Mouse (Mus musculus) MEL (cell line): ENCODE measurements around the gene Gdi1. TPM values are rescaled to one million over a fixed set of nuclear protein-coding genes. Genes with fewer than 3 reads are reported as not detected.

ENCODE experiments used
- DNase-seq: peaks from one replicate; pipeline ENCODE4 v3.0.0; 2011; ENCODE audit warnings: low read depth, low spot score
- H3K27ac ChIP-seq: 2 replicates; pipeline ENCODE4 v1.5.1; 2012; ENCODE audit warnings: low read depth, mild to moderate bottlenecking, control low read depth, low read length, moderate library complexity; ENCODE audit not compliant: control insufficient read depth
- H3K27me3 ChIP-seq, 2 experiments: fragments of 150-350 bp in 1 of 2; sonication (generic) in 1 of 2; 2 replicates each; pipeline ENCODE4 v1.6.1; 2012; ENCODE audit warnings: low read length in 2 of 2, mild to moderate bottlenecking in 2 of 2, improper control_type of control experiment in 1 of 2, moderate library complexity in 1 of 2; ENCODE audit not compliant: insufficient read depth in 2 of 2, control insufficient read depth in 1 of 2
- H3K36me3 ChIP-seq, 2 experiments: 2 replicates each; pipeline ENCODE4 v1.6.1; 2012 to 2014; ENCODE audit warnings: low read length in 2 of 2, improper control_type of control experiment in 1 of 2, inconsistent platforms in 1 of 2, mild to moderate bottlenecking in 1 of 2; ENCODE audit not compliant: insufficient read depth in 2 of 2, control insufficient read depth in 1 of 2
- H3K4me1 ChIP-seq, 2 experiments: fragments of 150-350 bp in 1 of 2; sonication (generic) in 1 of 2; 2 replicates each; pipeline ENCODE4 v1.6.1; 2012; ENCODE audit warnings: low read length in 2 of 2, improper control_type of control experiment in 1 of 2, mild to moderate bottlenecking in 1 of 2; ENCODE audit not compliant: insufficient read depth in 2 of 2, control insufficient read depth in 1 of 2
- H3K4me3 ChIP-seq, 2 experiments: fragments of 150-350 bp in 1 of 2; sonication (generic) in 1 of 2; 2 replicates each; pipeline ENCODE4 v1.5.1; 2012; ENCODE audit warnings: low read depth in 2 of 2, low read length in 2 of 2, mild to moderate bottlenecking in 2 of 2, moderate library complexity in 2 of 2, control low read depth in 1 of 2, improper control_type of control experiment in 1 of 2; ENCODE audit not compliant: control insufficient read depth in 1 of 2, insufficient read depth in 1 of 2
- H3K79me2 ChIP-seq: 2 replicates; pipeline ENCODE4 v1.6.1; 2012; ENCODE audit warnings: mild to moderate bottlenecking, low read length, moderate library complexity; ENCODE audit not compliant: control insufficient read depth, poor library complexity, insufficient read depth
- H3K9ac ChIP-seq: 2 replicates; pipeline ENCODE4 v1.6.1; 2012; ENCODE audit warnings: low read depth, mild to moderate bottlenecking, control low read depth, low read length, moderate library complexity; ENCODE audit not compliant: control insufficient read depth, poor library complexity, severe bottlenecking
- H3K9me3 ChIP-seq: fragments of 150-350 bp; sonication (generic); replicated peaks from 2 replicates; pipeline ENCODE4 v1.6.1; 2012; ENCODE audit warnings: mild to moderate bottlenecking, low read length, improper control_type of control experiment, moderate library complexity; ENCODE audit not compliant: insufficient read depth
- BHLHE40 ChIP-seq: IDR thresholded peaks from 2 replicates; pipeline ENCODE4 v1.6.1; 2012; ENCODE audit warnings: low read depth, mild to moderate bottlenecking, inconsistent platforms, low read length, improper control_type of control experiment, borderline replicate concordance
- CHD1 ChIP-seq: IDR thresholded peaks from 2 replicates; pipeline ENCODE4 v1.6.1; 2012; ENCODE audit warnings: low read depth, mild to moderate bottlenecking, inconsistent platforms, low read length, improper control_type of control experiment
- CHD2 ChIP-seq: IDR thresholded peaks from 2 replicates; pipeline ENCODE4 v1.6.1; 2011; ENCODE audit warnings: low read length, improper control_type of control experiment
- E2F4 ChIP-seq: IDR thresholded peaks from 2 replicates; pipeline ENCODE4 v1.6.1; 2011; ENCODE audit warnings: low read depth, low read length, improper control_type of control experiment, borderline replicate concordance
- ELF1 ChIP-seq: IDR thresholded peaks from 2 replicates; pipeline ENCODE4 v1.6.1; 2014; ENCODE audit warnings: low read depth, mild to moderate bottlenecking, inconsistent platforms, low read length, improper control_type of control experiment, moderate library complexity
- EP300 ChIP-seq, 2 experiments: IDR thresholded peaks; 2 replicates each; pipeline ENCODE4 v1.6.1; 2011; ENCODE audit warnings: improper control_type of control experiment in 2 of 2, low read length in 2 of 2, low read depth in 1 of 2, mild to moderate bottlenecking in 1 of 2
- GABPA ChIP-seq: IDR thresholded peaks from 2 replicates; pipeline ENCODE4 v1.6.1; 2012; ENCODE audit warnings: low read depth, mild to moderate bottlenecking, inconsistent platforms, low read length, improper control_type of control experiment, moderate library complexity
- GATA1 ChIP-seq: IDR thresholded peaks from 2 replicates; pipeline ENCODE4 v1.6.1; 2011; ENCODE audit warnings: low read depth, low read length, improper control_type of control experiment
- HCFC1 ChIP-seq: IDR thresholded peaks from 2 replicates; pipeline ENCODE4 v1.6.1; 2012; ENCODE audit warnings: low read depth, mild to moderate bottlenecking, inconsistent platforms, low read length, improper control_type of control experiment, moderate library complexity
- JUND ChIP-seq: IDR thresholded peaks from 2 replicates; pipeline ENCODE4 v1.6.1; 2011; ENCODE audit warnings: low read depth, mild to moderate bottlenecking, improper control_type of control experiment, low read length
- KAT2A ChIP-seq: conservative IDR thresholded peaks from 2 replicates; pipeline ENCODE4 v1.6.1; 2012; ENCODE audit warnings: low read depth, low read length, improper control_type of control experiment, inconsistent platforms
- MAFK ChIP-seq: IDR thresholded peaks from 2 replicates; pipeline ENCODE4 v1.6.1; 2011; ENCODE audit warnings: low read depth, mild to moderate bottlenecking, low read length, improper control_type of control experiment, borderline replicate concordance
- MAX ChIP-seq: IDR thresholded peaks from 2 replicates; pipeline ENCODE4 v1.6.1; 2011; ENCODE audit warnings: low read length, improper control_type of control experiment
- MAZ ChIP-seq: IDR thresholded peaks from 2 replicates; pipeline ENCODE4 v1.6.1; 2012; ENCODE audit warnings: low read depth, mild to moderate bottlenecking, inconsistent platforms, low read length, improper control_type of control experiment
- MEF2A ChIP-seq: IDR thresholded peaks from 2 replicates; pipeline ENCODE4 v1.6.1; 2014; ENCODE audit warnings: low read depth, mild to moderate bottlenecking, inconsistent platforms, low read length, improper control_type of control experiment; ENCODE audit not compliant: poor library complexity, insufficient replicate concordance, severe bottlenecking; ENCODE audit errors: extremely low read depth
- MXI1 ChIP-seq: IDR thresholded peaks from 2 replicates; pipeline ENCODE4 v1.6.1; 2011; ENCODE audit warnings: mild to moderate bottlenecking, low read depth, low read length, improper control_type of control experiment
- MYB ChIP-seq: IDR thresholded peaks from 2 replicates; pipeline ENCODE4 v1.6.1; 2011; ENCODE audit warnings: mild to moderate bottlenecking, low read depth, low read length, improper control_type of control experiment
- MYC ChIP-seq: IDR thresholded peaks from 2 replicates; pipeline ENCODE4 v1.6.1; 2011; ENCODE audit warnings: low read depth, mild to moderate bottlenecking, low read length, improper control_type of control experiment, moderate library complexity
- NELFE ChIP-seq: IDR thresholded peaks from 2 replicates; pipeline ENCODE4 v1.6.1; 2011; ENCODE audit warnings: low read depth, low read length, improper control_type of control experiment
- POLR2A ChIP-seq, 2 experiments: IDR thresholded peaks; 2 replicates each; pipeline ENCODE4 v1.6.1; 2011 to 2012; ENCODE audit warnings: low read length in 2 of 2, mild to moderate bottlenecking in 2 of 2, control low read depth in 1 of 2, improper control_type of control experiment in 1 of 2, low read depth in 1 of 2, moderate library complexity in 1 of 2; ENCODE audit not compliant: control insufficient read depth in 1 of 2, insufficient read depth in 1 of 2, poor library complexity in 1 of 2
- POLR2AphosphoS2 ChIP-seq: IDR thresholded peaks from 2 replicates; pipeline ENCODE4 v1.6.1; 2011; ENCODE audit warnings: low read length, improper control_type of control experiment
- POLR2AphosphoS5 ChIP-seq: IDR thresholded peaks from 2 replicates; pipeline ENCODE4 v1.6.1; 2012; ENCODE audit warnings: low read depth, borderline replicate concordance, mild to moderate bottlenecking, inconsistent platforms, low read length, moderate library complexity, mixed read lengths
- RAD21 ChIP-seq: IDR thresholded peaks from 2 replicates; pipeline ENCODE4 v1.6.1; 2011; ENCODE audit warnings: mild to moderate bottlenecking, low read depth, low read length, improper control_type of control experiment
- RCOR1 ChIP-seq: IDR thresholded peaks from 2 replicates; pipeline ENCODE4 v1.6.1; 2012; ENCODE audit warnings: low read depth, mild to moderate bottlenecking, inconsistent platforms, low read length, improper control_type of control experiment
- SIN3A ChIP-seq: IDR thresholded peaks from 2 replicates; pipeline ENCODE4 v1.6.1; 2012; ENCODE audit warnings: low read length, improper control_type of control experiment, inconsistent platforms
- SMC3 ChIP-seq: IDR thresholded peaks from 2 replicates; pipeline ENCODE4 v1.6.1; 2011; ENCODE audit warnings: low read depth, low read length, improper control_type of control experiment
- TAL1 ChIP-seq: IDR thresholded peaks from 2 replicates; pipeline ENCODE4 v1.6.1; 2012; ENCODE audit warnings: mild to moderate bottlenecking, inconsistent platforms, low read length, moderate library complexity, mixed read lengths
- TBP ChIP-seq: IDR thresholded peaks from 2 replicates; pipeline ENCODE4 v1.8.0; 2011; ENCODE audit warnings: low read depth, low read length, improper control_type of control experiment
- TCF12 ChIP-seq: IDR thresholded peaks from 2 replicates; pipeline ENCODE4 v1.6.1; 2014; ENCODE audit warnings: low read depth, mild to moderate bottlenecking, inconsistent platforms, low read length, improper control_type of control experiment, moderate library complexity
- UBTF ChIP-seq: IDR thresholded peaks from 2 replicates; pipeline ENCODE4 v1.6.1; 2012; ENCODE audit warnings: low read depth, mild to moderate bottlenecking, inconsistent platforms, low read length, improper control_type of control experiment, moderate library complexity, borderline replicate concordance; ENCODE audit not compliant: insufficient read depth
- USF1 ChIP-seq: IDR thresholded peaks from 2 replicates; pipeline ENCODE4 v1.6.1; 2014; ENCODE audit warnings: low read depth, mild to moderate bottlenecking, inconsistent platforms, low read length, improper control_type of control experiment, moderate library complexity
- USF2 ChIP-seq, 2 experiments: IDR thresholded peaks; 2 replicates each; pipeline ENCODE4 v1.6.1; 2011 to 2012; ENCODE audit warnings: improper control_type of control experiment in 2 of 2, low read length in 2 of 2, borderline replicate concordance in 1 of 2, inconsistent platforms in 1 of 2, low read depth in 1 of 2, mild to moderate bottlenecking in 1 of 2; ENCODE audit not compliant: insufficient read depth in 1 of 2
- ZC3H11A ChIP-seq: IDR thresholded peaks from 2 replicates; pipeline ENCODE4 v1.6.1; 2012; ENCODE audit warnings: low read depth, mild to moderate bottlenecking, inconsistent platforms, low read length, improper control_type of control experiment
- ZKSCAN1 ChIP-seq: IDR thresholded peaks from 2 replicates; pipeline ENCODE4 v1.6.1; 2012; ENCODE audit warnings: low read depth, mild to moderate bottlenecking, inconsistent platforms, low read length, improper control_type of control experiment, moderate library complexity
- ZMIZ1 ChIP-seq: IDR thresholded peaks from 2 replicates; pipeline ENCODE4 v1.6.1; 2012; ENCODE audit warnings: low read depth, mild to moderate bottlenecking, inconsistent platforms, low read length, improper control_type of control experiment, moderate library complexity
- ZNF384 ChIP-seq: IDR thresholded peaks from 2 replicates; pipeline ENCODE4 v1.6.1; 2012; ENCODE audit warnings: low read depth, mild to moderate bottlenecking, inconsistent platforms, low read length, improper control_type of control experiment
- polyA plus RNA-seq, 2 experiments: library from polyadenylated mRNA; stranded (reverse) in 1 of 2; unstranded in 1 of 2; fragments of >175 nt in 1 of 2; fragments of >200 nt in 1 of 2; gene quantifications; 2 replicates each; pipeline versions ENCODE4 v1.2.1 to v1.2.4; 2012; ENCODE audit warnings: low replicate concordance in 2 of 2, low read depth in 1 of 2; ENCODE audit not compliant: insufficient read length in 2 of 2, insufficient read depth in 1 of 2, missing spikeins in 1 of 2
- total RNA-seq: library from RNA; depleted of rRNA; stranded (reverse); fragments of 300-350 nt; gene quantifications from 2 replicates; pipeline ENCODE4 v1.2.3, GENCODE M21; 2012

The Gdi1 gene
- total and polyA plus RNA-seq, 3 experiments: 5.2 to 24.5 TPM; not detected in 1

GRCm38 (mm10) chrX:74296538-74297448, 8.0 kb upstream of the Gdi1 start, which contains the start of gene Atp6ap1:
TSS of gene Atp6ap1 (plus strand) at chrX:74297097.
- Histone ChIP-seq H3K27me3 (no peaks in the 10 kb centered on the region), H3K9ac (peak within 1 kb of the TSS; percentile 96), H3K27ac (peak within 1 kb of the TSS; percentile 70), H3K79me2 (peaks cover 10% of the 10 kb centered on the region), H3K4me1 (peaks cover 3 to 8% of the 10 kb centered on the region in 2 experiments; a peak in 3 of 4 replicates), H3K36me3 (peaks cover 0 to 18% of the 10 kb centered on the region in 2 experiments; a peak in 3 of 4 replicates), H3K9me3 (no peaks in the 10 kb centered on the region), H3K4me3 (peak within 1 kb of the TSS; percentile 97 to 99)
- peak; percentile 95 for DNase-seq
- no peak for TF ChIP-seq BHLHE40
- TF ChIP-seq MAFK: no peak
- TF ChIP-seq POLR2AphosphoS2: peak; percentile 82
- no peak for TF ChIP-seq EP300 (IDR thresholded peaks at IDR 0.05; ENCODE audit: low read depth in 1 of 2, low read length in 2 of 2)
- TF ChIP-seq POLR2A (IDR thresholded peaks at IDR 0.05; ENCODE audit: control insufficient read depth in 1 of 2, insufficient read depth in 1 of 2, low read depth in 1 of 2, low read length in 2 of 2, poor library complexity in 1 of 2): peak; percentile 75 to 87
- TF ChIP-seq ZNF384: no peak
- no peak; the same call in none of the 2 replicates for TF ChIP-seq SIN3A
- no peak for TF ChIP-seq ELF1
- TF ChIP-seq MYC: no peak
- TF ChIP-seq MAX: no peak
- no peak for TF ChIP-seq TAL1
- TF ChIP-seq CHD2: peak; percentile 39
- TF ChIP-seq GABPA: no peak
- TF ChIP-seq CHD1: no peak
- TF ChIP-seq UBTF: no peak
- no peak for TF ChIP-seq USF2 (IDR thresholded peaks at IDR 0.05; ENCODE audit: borderline replicate concordance in 1 of 2, insufficient read depth in 1 of 2, low read depth in 1 of 2, low read length in 2 of 2)
- TF ChIP-seq ZMIZ1: peak; percentile 56
- no peak for TF ChIP-seq RAD21
- TF ChIP-seq NELFE: peak; percentile 68
- no peak for TF ChIP-seq JUND
- TF ChIP-seq MAZ: no peak
- no peak for TF ChIP-seq ZC3H11A
- no peak for TF ChIP-seq KAT2A
- TF ChIP-seq RCOR1: no peak
- peak; percentile 82 for TF ChIP-seq USF1
- TF ChIP-seq TCF12: 0 out of 2 replicates have a peak, but pooled peaks have one; percentile 24
- TF ChIP-seq POLR2AphosphoS5: peak; percentile 57; the same call in 1 of the 2 replicates
- no peak for TF ChIP-seq GATA1
- TF ChIP-seq TBP: peak; percentile 65; the same call in 1 of the 2 replicates
- TF ChIP-seq MYB: no peak
- peak; percentile 70 for TF ChIP-seq HCFC1
- no peak for TF ChIP-seq E2F4
- TF ChIP-seq ZKSCAN1: no peak
- TF ChIP-seq MXI1: peak; percentile 33; the same call in 1 of the 2 replicates
- TF ChIP-seq SMC3: no peak
- no peak for TF ChIP-seq MEF2A
